Mouse (Mus musculus): Measurements from ENCODE around the gene 1700113H08Rik.
A peak's percentile ranks its signal among the peaks of the same experiment; 100 is the strongest.

The 1700113H08Rik gene

DNA sequence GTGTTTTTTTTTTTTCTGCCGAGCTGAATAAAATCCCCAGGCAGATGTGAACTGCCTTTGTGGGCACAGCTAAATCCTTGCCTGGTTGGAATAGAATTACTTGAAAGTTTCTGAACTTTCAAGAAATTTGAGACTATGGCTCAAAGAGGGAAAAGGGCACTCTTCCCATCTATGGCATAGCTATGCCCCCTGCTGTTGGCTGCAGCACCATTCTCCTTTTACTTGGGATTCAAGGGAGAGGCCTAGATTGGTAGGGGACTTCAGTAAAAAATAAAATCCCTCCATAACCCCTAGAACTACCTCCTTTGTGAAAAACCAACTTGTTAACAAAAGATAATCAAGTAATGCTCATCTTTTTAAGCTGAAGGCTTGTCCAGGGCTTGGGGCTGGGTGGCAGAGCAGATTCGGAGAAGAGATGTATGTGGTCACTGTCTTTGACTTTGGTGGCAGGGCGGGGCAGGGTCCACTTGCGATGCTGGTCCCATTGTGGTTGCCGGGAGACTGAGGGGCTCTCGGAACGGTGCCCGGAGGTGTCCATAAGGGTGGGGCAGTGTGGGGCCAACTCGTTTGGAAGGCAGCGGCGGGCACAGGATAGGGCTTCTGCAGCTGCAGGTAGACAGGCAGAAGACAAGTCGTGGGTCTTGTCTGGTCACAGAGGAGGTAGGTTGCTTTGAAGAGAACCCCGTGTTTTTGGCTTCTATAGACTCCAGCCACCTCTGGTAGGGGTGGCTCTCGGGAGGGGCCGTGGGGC lies at the start of gene 1700113H08Rik:
1700113H08Rik (plus strand) TSS at position 546 of the 751 bp plus-strand sequence.
- no peak for DNase-seq (ENCODE audit: low read depth)

DNA sequence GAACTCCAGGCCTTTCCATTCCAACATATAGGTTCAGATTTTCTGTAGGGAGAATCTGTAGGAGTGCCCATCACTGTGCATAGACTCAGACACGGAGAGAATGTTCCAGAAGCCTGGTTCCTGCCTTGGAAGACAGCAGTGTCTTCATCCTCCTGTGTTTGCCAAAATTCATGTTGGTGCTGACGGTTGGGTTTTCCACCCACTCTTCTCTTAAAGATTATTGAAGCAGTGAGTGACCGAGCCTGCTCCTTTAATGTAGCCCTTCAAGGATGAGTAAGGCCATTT lies 49.7 kb upstream of the 1700113H08Rik start:
- no peak for DNase-seq (ENCODE audit: low read depth)

DNA sequence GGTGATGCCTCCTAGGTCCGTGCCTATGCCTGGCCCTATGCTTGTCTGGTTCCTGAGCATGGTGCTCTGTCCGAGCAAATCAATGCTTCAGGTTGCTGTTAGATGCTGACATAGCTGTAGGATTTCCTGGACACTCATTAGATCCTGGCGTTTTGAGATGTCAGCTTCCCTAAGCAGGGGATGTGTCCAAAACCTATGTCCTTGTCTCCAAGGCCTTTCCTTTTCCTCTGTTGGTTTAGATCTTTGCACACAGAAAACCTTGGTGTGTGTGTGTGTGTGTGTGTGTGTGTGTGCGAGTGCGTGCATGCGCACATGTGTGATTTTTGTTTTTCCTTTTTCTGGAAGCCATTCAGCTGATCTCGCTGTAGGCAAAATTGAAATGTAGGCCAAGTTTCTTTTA lies 45.8 kb upstream of the 1700113H08Rik start:
- no peak for DNase-seq (ENCODE audit: low read depth)

DNA sequence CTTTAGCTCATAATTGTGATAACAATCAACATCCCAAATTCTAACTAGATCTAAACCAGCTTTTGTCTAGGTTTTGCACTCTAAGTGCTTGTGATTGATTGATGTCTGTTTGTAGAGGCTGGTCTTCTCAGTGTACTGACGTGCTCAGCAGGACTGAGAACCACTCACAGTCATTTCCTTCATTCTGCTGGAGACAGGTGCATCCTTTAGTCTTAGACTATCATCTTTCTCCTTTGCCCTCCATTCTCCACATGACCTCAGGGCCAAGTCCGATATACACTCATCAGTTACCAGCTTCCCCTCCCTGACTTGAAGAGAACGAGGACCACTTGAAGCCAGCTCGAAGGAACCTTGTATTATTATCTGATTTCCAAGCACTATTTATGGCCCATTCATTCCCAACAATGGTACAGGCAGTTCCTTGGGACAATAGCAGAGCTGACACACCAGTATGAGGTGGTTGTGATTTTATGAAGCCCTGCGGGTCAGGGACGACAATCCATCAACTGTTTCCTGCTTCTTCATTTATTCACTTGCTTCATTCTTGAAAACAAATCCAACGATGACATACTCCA lies 43.4 kb upstream of the 1700113H08Rik start:
- DNase-seq (ENCODE audit: low read depth) = no peak

DNA sequence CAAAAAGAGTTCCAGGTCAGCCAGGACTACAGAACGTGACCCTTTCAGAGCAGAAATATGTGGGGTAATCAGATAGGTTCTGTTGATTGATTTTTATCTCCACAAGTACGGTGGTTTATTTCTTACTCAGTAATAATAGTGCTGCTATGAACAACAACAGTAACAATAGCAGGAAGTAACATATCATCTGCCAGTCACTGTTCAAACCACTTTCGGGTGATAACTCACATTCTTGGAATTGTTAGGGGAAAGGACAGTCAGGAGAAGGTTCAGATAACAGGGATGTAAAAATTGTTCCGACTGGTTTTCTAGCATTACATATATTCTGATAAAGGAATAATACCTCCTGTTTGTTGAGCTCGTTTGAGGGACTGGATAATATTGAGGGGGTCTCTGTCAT lies 42.4 kb upstream of the 1700113H08Rik start:
- no peak for DNase-seq (ENCODE audit: low read depth)

DNA sequence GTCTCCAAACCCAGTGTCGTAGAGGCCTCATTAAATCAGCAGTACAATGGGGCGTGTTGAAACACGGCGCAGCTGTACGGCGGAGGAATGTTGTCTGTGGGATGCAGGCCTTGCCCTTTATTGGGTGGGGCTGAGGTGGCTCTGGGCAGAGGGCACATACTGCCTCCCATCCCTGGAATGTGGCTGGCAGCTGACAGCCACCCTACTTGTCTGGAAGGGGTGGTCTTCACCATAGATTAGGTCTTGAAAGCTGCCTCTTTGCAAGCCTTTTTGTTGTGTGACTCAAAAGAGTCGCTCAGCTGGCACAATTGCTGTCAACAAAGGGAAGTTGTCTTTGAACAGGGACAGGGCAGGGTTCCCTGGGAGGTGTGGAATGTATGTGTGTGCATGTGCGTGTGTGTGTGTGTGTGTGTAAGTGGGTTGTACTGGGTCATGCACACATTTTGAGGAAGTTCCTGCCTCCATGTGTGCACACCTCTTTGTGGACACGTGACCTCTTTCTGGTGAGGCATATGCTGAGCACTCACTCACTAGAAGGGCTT lies 41.6 kb upstream of the 1700113H08Rik start:
- DNase-seq (ENCODE audit: low read depth) = no peak

DNA sequence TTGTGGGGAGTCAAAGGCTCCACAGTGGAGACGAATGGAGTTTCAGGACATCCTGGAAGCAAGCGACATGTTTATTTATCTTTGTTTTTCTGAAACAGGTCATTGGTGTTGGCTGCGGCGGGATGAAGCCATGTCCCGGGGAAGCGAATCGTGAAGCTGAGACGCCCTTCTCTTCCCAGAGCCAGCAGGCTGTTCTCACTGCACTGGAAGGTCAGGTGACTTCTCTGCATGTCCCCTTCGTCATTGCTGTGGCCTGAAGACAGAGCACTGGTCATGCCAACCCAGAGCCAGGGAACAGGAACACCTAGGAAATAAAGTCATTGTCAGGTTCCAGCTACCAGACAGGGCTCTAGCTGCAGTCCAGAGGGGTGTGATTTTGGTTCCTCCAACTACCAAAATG lies 39.0 kb upstream of the 1700113H08Rik start:
- DNase-seq (ENCODE audit: low read depth) = no peak

DNA sequence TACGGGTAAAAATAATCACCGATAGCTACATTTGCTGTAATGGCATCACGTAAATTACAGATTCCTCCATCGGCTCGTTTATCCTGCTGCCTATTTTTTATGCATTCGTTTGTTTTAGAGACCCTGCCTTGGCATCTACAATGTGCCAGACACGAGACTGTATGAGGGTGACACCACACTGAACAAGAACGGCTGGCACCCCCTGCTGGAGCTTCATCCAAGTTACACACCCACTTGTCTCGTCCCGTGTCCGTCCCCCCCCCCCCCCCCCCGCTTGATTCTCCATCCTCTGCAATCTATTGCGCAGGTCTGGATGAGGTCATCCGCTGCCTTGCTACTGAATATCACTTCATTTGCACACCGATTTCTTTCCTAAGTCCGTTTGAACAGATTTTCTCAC lies 37.1 kb upstream of the 1700113H08Rik start:
- peak; percentile 2 for DNase-seq (ENCODE audit: low read depth)

DNA sequence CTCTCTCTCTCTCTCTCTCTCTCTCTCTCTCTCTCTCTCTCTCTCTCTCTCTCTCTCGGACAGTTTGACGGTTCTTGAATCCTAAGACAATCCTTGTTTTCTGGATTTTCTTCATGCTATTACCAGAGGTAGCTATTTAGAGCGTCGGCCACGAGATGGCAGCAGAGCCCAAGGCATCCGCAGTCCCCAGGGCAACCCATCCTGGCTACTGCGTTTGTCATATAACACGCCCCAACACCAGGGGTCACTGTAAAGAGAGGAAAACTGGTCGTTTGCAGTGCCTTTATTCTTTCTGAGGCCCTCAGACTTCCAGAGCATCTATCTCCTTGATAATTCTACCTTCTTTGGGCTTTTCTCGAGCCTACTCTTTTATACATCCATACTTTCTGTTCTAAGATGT lies 33.0 kb upstream of the 1700113H08Rik start:
- peak; percentile 45 for DNase-seq (ENCODE audit: low read depth)

DNA sequence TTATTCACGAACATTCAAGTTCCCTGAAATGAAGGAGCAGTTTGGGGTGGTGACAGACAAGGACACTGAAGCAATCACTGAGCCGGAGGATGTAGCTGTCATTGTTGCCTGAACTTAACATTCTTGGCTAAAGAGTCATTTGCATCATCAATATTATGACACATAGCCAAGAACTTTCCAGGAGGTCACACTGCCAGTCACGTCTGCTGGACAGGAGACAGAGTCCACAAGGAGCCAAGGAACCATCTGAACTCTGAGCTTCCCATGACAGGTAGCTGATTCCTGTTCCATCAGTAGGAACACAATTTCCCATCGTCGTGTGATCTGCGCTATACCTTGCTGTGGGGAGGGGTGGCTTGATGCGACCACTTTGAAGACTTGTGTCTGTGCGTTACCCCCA lies 25.1 kb upstream of the 1700113H08Rik start:
- DNase-seq (ENCODE audit: low read depth) = no peak

DNA sequence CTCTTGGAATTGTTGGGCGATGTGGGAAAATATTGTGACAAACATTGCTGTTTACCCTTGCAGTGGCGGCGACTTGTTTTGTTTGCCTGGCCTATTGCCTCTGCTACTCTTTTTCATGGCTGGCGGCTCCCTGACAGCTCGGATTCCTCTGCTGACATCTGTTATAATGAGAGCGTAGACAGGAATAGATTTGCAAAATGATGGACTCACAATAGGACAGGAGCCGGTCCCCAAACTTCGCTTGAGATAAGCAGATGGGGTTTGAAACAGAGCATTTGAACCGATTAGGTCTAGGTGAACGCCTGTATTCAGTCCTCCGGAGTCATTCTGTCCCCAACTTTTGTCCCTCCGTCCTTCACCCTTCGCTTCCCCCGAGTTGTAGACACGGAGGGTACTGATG lies 22.0 kb upstream of the 1700113H08Rik start:
- DNase-seq (ENCODE audit: low read depth) = no peak

DNA sequence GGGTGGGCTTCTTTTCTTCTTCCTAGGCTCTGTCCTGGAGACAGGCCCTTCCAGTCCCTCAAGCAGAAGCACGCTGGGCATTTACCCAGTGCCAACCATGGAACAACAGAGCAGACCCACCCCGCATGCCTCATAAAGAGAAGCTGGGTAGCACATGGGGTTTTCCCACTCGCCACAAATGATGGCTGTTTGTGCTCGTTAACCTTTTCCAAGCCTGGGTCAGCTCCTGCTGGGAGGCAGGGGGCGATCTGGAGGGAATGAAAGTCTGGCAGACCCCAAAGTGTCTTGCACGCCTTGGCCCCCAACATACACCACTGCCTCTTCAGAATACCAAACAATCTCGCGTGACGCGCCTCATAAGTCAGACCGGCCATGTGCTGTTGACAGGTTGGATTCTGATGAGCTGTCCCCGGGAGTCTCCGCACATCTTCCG lies 21.6 kb upstream of the 1700113H08Rik start:
- no peak for DNase-seq (ENCODE audit: low read depth)

DNA sequence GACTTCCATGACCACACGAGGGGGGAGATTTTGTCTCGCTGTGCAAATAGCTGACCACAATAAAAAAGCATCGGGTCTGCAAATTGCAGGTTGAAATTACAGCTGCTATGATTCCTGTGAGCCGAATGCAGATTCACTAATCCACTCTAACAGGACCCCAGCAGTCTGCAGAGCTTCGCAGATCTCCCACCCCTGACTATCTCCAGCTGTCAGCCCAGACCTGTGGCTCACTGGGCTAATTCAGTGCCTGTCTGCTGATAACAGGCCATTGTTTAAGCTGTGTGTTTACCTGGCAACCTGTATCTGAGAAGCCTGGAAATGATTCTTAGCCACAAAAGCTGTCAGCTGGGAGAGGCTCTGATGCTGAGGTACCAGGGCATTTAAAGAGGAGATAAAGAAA lies 20.8 kb upstream of the 1700113H08Rik start:
- DNase-seq (ENCODE audit: low read depth) = no peak

DNA sequence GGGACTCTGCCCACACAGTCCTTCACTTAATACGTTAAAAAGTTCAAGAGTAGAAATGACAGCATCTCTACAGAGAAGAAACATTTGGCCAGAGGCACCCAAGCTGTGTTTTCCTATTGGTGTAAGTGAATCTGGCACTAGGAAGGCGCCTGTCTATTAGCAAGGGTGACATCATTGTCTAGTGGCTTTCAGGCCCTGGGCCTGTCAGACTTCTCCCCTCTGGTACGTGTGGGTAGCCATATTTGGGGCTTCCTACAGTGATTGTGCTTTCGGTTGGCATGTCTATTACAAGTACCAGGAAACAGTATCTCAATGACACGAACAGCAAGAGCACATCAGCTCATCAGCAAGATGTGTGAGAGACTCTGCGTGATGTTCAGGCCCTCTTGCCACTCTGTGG lies 18.5 kb upstream of the 1700113H08Rik start:
- no peak for DNase-seq (ENCODE audit: low read depth)

DNA sequence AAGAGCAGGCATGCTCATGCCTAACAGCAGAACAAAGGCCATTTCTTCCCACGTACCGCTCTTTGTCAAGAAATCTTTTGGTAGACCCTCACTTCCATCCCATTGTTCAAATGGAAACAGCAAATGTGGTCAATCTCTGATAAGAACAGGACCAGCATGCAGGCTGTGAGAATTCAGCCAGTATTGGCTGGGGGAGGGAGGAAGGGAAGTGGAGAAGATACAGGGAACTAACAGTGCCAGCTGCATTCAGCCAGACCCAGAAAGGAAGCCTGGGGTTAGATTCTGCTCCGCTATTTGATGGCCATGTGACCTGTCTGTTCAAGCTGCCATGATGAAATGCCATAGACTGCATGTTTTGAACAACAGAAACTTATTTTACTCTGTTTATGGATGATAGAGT lies 18.0 kb upstream of the 1700113H08Rik start:
- DNase-seq (ENCODE audit: low read depth) = no peak

DNA sequence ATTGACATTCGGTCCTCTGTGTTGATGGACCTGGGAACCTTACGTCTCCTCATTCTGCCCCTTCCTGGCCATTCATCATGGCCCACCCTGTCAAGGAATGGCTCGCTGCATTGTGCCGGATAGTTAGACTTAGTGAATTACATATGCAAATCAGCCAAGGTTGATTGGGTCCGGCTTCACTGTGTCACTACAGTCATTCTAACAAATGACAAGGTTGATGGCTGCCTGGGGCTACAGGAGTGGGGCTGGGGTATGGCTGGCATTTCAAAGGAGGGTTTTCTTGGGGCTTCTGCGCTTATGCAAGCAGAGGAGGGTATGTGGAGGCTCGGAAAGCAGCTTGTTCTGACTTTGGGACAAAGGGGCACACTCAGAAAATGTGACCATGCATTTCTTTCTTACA lies 16.6 kb upstream of the 1700113H08Rik start:
- DNase-seq (ENCODE audit: low read depth) = no peak

DNA sequence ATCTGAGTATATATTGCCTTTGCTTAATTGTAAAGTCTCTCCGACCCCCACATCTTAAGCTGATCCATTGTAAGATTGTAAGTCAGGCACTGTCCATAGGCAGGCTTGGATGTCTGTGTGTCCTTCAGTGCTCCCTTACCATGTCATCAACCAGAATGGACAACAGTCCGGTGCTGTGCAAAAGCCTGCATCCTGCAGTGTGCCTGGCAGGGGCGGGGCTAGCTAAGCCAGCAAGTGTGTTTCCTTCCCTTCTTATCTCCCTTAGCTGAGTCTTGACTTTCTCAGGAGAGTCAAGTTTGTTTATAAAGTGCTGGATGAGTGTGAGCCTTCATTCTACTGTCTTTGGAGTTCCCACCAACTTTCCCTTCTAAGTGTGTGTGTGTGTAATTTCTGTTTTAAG lies 12.6 kb upstream of the 1700113H08Rik start:
- no peak for DNase-seq (ENCODE audit: low read depth)

DNA sequence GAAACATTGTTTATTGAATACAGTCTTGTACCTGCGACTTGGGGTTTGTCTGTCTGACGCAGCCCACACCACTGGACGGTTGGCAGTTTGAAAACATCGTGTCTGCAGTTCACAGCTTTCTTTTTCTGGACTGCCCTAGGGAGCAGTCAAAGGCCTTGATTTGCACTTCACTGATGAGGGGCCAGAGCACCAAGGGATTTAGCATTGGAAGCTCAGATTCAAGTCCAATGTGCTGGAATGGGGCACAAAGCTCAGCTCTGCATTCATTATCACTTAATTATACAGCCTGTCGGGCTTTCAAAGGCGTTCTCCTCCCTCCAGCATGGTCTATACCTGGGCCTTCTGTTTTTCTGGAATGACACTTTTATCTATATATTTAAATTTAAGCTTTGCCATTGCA lies 11.4 kb upstream of the 1700113H08Rik start:
- no peak for DNase-seq (ENCODE audit: low read depth)

DNA sequence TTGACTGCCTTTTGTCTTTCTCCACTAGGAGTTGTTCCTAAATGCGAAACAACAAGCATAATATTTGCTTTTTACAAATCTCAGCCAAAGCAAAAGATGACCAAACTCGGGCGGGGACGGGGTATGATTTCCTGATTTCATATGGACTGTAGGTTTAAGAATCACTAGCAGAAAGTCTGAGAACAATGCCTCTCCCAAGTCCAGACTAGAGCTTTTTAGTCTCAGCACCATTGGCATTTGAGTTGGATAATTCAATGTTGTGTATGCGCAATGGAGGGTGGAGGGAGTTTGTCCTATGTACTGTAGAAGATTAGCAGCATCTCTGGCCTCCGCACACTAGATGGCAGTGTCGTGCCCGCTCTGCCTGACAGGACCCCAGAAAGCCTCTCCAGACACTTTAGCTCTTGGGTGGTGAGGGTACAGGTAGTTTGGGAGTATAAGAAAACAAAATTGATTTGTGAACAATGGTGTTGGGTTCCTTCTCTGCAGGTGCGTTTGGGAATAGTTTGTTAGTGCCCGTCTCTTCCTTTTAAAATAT lies 10.8 kb upstream of the 1700113H08Rik start:
- DNase-seq (ENCODE audit: low read depth) = no peak

DNA sequence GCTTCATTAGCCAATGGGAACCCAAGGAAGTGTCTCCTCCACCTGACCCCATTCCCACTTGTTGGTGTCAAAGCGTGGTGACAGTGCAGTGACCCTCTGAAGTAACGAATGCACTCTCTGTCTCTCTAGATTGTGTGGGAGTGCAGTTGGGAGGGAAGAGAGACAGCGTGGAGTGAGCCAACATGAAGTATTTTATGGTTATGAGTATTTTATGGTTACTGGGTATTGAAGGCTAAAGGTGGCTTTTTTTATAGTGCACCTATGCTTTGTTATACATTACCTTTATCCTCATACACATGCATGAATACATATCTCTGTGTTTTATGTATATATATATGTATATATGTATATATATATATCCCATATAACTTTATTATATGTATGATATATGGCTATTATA lies 8.7 kb upstream of the 1700113H08Rik start:
- no peak for DNase-seq (ENCODE audit: low read depth)

DNA sequence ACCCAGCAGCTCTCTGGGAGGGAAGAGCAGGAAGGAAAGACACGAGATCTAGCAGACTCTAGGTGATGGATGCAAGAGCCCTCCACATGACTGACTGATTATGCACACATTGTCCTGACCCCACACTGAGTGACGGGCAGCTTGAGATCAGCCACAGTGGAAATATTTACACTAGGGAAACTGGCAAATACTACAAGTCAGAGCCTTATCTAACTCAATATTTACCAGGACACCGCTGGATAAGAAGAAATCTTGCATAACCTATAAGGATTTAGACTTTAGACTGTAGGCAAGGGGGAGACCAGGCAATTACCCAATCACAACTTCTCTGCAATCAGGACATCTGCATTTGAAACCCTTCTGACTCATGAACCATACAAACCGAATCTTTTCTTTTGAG lies 6.1 kb upstream of the 1700113H08Rik start:
- no peak for DNase-seq (ENCODE audit: low read depth)

DNA sequence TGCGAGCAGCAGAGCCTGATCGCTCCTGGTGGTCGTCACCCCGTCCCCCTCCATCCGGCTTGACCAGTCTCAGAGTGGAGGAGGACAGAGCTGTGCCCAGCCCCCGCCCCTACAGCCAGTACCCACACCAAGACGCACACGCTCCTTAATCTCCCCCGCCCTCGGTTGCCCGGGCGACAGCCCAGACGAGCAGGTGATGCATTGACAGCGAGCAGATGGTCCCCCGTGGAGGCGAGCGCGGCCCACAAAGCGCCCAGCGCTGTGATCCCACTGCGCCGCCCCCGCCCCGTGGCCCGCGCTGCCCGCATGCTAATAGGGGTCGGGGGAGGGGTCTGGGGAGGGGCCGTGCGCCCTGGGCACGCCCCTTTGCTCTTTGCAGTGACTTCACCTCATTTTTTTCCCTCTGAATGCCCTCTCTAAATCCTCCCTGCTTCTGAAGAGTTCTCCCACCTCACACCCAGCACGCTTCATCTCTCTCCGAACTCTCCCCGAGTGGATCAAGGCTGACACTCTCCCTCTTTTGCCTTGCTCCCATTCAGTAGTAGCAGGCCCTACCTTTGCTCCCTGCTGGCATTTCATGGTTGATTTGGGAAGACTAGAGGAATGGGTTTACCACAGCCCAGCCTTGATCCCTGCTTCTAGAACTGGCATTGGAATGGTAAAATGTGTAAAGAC lies 543 bp downstream of the 1700113H08Rik start:
- no peak for DNase-seq (ENCODE audit: low read depth)

DNA sequence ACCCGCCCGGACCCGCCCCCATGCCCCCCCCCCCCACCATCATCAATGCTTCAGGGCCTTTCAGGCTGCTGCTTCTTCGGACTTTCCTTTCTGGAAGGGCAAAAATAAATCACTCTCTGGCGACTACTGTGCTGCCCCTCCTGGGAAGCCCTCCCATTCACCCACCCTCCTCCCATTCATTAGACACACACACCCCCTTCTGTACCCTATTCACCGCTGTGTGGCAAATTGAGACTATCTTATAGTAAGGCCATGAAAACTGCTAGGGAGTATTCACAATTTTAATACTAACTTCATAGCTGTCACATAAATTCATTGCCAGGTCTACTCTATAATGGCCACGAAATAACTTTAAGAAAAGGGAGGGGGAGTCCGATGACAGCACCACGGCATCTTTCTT lies 1.1 kb downstream of the 1700113H08Rik start:
- no peak for DNase-seq (ENCODE audit: low read depth)
